ENCODE assay signal across 14 mouse cellular contexts in genomic region chr12:102395537-102395936, GRCm38 (mm10).
"Had no signal": no experiment of that assay in that cellular context is flagged by ENCODE, and none has a peak within 500 bp of the region (broad histone marks: within the 10 kb centered on the region; RNA-seq: fewer than 3 reads in every experiment).

No protein-coding gene starts in this region.

- DNase-seq: kidney, adult 18-20 months; lung, adult 2 months; lung, postnatal 36 days; retina, postnatal 1 day; right cerebral cortex, postnatal 4 days; spleen, adult 18-20 months; thymus, adult 2 months; thymus, postnatal 25 days had no signal

- H3K27ac ChIP-seq: limb, embryonic 10.5 days; liver, embryonic 15.5 days; midbrain, embryonic 12.5 days; neural tube, embryonic 12.5 days; stomach, embryonic 15.5 days had no signal

- H3K36me3 ChIP-seq: stomach, embryonic 15.5 days had no signal

- H3K4me1 ChIP-seq: limb, embryonic 10.5 days; liver, embryonic 15.5 days; stomach, embryonic 15.5 days had no signal

- H3K9me3 ChIP-seq: limb, embryonic 10.5 days; liver, embryonic 15.5 days; midbrain, embryonic 12.5 days; neural tube, embryonic 12.5 days; stomach, embryonic 15.5 days had no signal

- H3K4me2 ChIP-seq: liver, embryonic 11.5 days; liver, embryonic 15.5 days; midbrain, embryonic 12.5 days; neural tube, embryonic 12.5 days; stomach, embryonic 15.5 days had no signal

- H3K4me3 ChIP-seq: limb, embryonic 10.5 days; liver, embryonic 15.5 days; midbrain, embryonic 12.5 days; neural tube, embryonic 12.5 days; stomach, embryonic 15.5 days had no signal

- H3K9ac ChIP-seq: liver, embryonic 15.5 days; midbrain, embryonic 12.5 days; neural tube, embryonic 12.5 days; stomach, embryonic 15.5 days had no signal

- H3K27me3 ChIP-seq: liver, embryonic 15.5 days; neural tube, embryonic 12.5 days; stomach, embryonic 15.5 days had no signal
